ENCODE assay signal across 21 mouse cellular contexts in the genomic region with DNA sequence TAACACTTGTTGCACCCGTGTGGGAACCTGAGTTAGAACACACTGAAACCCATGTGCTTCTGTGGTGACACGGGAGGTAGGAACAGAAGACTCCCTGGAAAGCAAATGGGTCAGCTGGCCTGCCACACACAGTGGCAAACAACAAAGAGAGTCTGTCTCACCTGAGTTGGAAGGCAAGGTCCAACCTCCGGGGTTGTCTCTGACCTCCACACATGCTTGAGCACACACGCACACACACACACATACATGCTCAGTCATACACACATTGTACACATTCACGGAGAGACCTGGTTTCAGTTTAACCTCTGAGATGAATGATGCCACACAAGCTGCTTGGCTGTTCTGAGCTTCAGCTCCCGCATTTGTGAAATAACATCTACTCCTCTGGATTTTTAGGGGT.
"Had no signal": no experiment of that assay in that cellular context is flagged by ENCODE, and none has a peak within 500 bp of the region (broad histone marks: within the 10 kb centered on the region; RNA-seq: fewer than 3 reads in every experiment).

No protein-coding gene starts in this region.

- H3K9ac ChIP-seq: kidney, embryonic 15.5 days; limb, embryonic 12.5 days; limb, embryonic 15.5 days; liver, embryonic 14.5 days; lung, embryonic 15.5 days; midbrain, embryonic 12.5 days; midbrain, embryonic 15.5 days; neural tube, embryonic 12.5 days; neural tube, embryonic 15.5 days had no signal

- H3K36me3 ChIP-seq: kidney, embryonic 15.5 days; limb, embryonic 12.5 days; limb, embryonic 15.5 days; lung, embryonic 15.5 days; midbrain, embryonic 12.5 days; midbrain, embryonic 15.5 days; neural tube, embryonic 12.5 days; neural tube, embryonic 15.5 days had no signal

- H3K27ac ChIP-seq: kidney, embryonic 15.5 days; limb, embryonic 12.5 days; limb, embryonic 15.5 days; liver, embryonic 14.5 days; lung, embryonic 15.5 days; midbrain, embryonic 12.5 days; midbrain, embryonic 15.5 days; neural tube, embryonic 12.5 days; neural tube, embryonic 15.5 days had no signal

- H3K4me2 ChIP-seq: kidney, embryonic 15.5 days; limb, embryonic 12.5 days; limb, embryonic 15.5 days; lung, embryonic 15.5 days; midbrain, embryonic 12.5 days; midbrain, embryonic 15.5 days; neural tube, embryonic 12.5 days; neural tube, embryonic 15.5 days had no signal

- DNase-seq: kidney, adult 8-10 months; kidney, postnatal 14 days; kidney, postnatal 4 days; left cerebral cortex, postnatal 4 days; lung, adult 18-20 months; lung, postnatal 10 days; lung, postnatal 36 days; right cerebral cortex, adult 18-20 months; right cerebral cortex, postnatal 14 days; right cerebral cortex, postnatal 4 days; thymus, postnatal 25 days had no signal

- H3K4me3 ChIP-seq: kidney, embryonic 15.5 days; limb, embryonic 12.5 days; limb, embryonic 15.5 days; lung, embryonic 15.5 days; midbrain, embryonic 12.5 days; midbrain, embryonic 15.5 days; neural tube, embryonic 12.5 days; neural tube, embryonic 15.5 days had no signal

- ATAC-seq: intestine, embryonic 16.5 days; midbrain, embryonic 15.5 days had no signal

- H3K9me3 ChIP-seq: kidney, embryonic 15.5 days; limb, embryonic 12.5 days; limb, embryonic 15.5 days; lung, embryonic 15.5 days; midbrain, embryonic 12.5 days; midbrain, embryonic 15.5 days; neural tube, embryonic 12.5 days; neural tube, embryonic 15.5 days had no signal
